Mouse (Mus musculus) G1E (cell line): ENCODE measurements around the gene Urgcp. TPM values are rescaled to one million over a fixed set of nuclear protein-coding genes. Genes with fewer than 3 reads are reported as not detected.

Experiments
- ATAC-seq: 2 replicates; pipeline ENCODE4 v1.8.0; 2016; ENCODE audit warnings: mild to moderate bottlenecking; ENCODE audit not compliant: insufficient number of reproducible peaks, poor library complexity, low FRiP score, severe bottlenecking; ENCODE audit errors: extremely low read depth
- DNase-seq: peaks from one replicate; pipeline ENCODE4 v3.0.0; 2012; ENCODE audit warnings: low spot score
- H3K27me3 ChIP-seq: 2 replicates; pipeline ENCODE4 v1.6.1; 2012; ENCODE audit warnings: mild to moderate bottlenecking, low read length, inconsistent platforms; ENCODE audit not compliant: insufficient read depth
- H3K36me3 ChIP-seq: replicated peaks from 2 replicates; pipeline ENCODE3; 2012; ENCODE audit warnings: mild to moderate bottlenecking, inconsistent platforms
- H3K4me1 ChIP-seq: 2 replicates; pipeline ENCODE4 v1.6.1; 2012; ENCODE audit warnings: low read depth, low read length, inconsistent platforms, mixed read lengths; ENCODE audit not compliant: insufficient read depth
- H3K4me3 ChIP-seq: 2 replicates; pipeline ENCODE4 v1.5.1; 2012; ENCODE audit warnings: low read depth, mild to moderate bottlenecking, inconsistent platforms, low read length, moderate library complexity, mixed read lengths
- H3K9me3 ChIP-seq: replicated peaks from 2 replicates; pipeline ENCODE4 v1.6.1; 2012; ENCODE audit warnings: inconsistent platforms
- CTCF ChIP-seq: IDR thresholded peaks from 2 replicates; pipeline ENCODE4 v1.5.1; 2012; ENCODE audit warnings: low read depth, low read length, inconsistent platforms, mixed read lengths
- GATA1 ChIP-seq: IDR thresholded peaks from 2 replicates; pipeline ENCODE4 v1.6.1; 2012; ENCODE audit warnings: borderline replicate concordance, low read length, inconsistent platforms, mixed read lengths
- GATA2 ChIP-seq: IDR thresholded peaks from 2 replicates; pipeline ENCODE4 v1.6.1; 2012; ENCODE audit warnings: low read depth, low read length, inconsistent platforms, borderline replicate concordance
- POLR2AphosphoS5 ChIP-seq: IDR thresholded peaks from 2 replicates; pipeline ENCODE4 v1.6.1; 2012; ENCODE audit warnings: low read depth, low read length, inconsistent platforms; ENCODE audit not compliant: insufficient replicate concordance
- TAL1 ChIP-seq: conservative IDR thresholded peaks from 2 replicates; pipeline ENCODE4 v1.6.1; 2012; ENCODE audit warnings: low read depth, low read length, inconsistent platforms, mixed read lengths
- polyA plus RNA-seq: library from polyadenylated mRNA; stranded (reverse); fragments of >175 nt; gene quantifications from 2 replicates; pipeline ENCODE4 v1.2.3, GENCODE M21; 2012
- total RNA-seq, 2 experiments: library from RNA; stranded (forward) in 1 of 2; stranded (reverse) in 1 of 2; fragments of 200-1000 nt in 1 of 2; fragments of >200 nt in 1 of 2; fragmentation: Nextera tagmentation in 1 of 2; gene quantifications; 2 replicates each; pipeline ENCODE4 v1.2.3; 2014 to 2017

The Urgcp gene
- total and polyA plus RNA-seq, 3 experiments = 6.8 to 8.9 (median 7.9) TPM

GRCm38 (mm10) chr11:5766019-5766418, 3.8 kb upstream of the Urgcp start:
- peaks cover 28% of the 10 kb centered on the region for H3K36me3 ChIP-seq
- H3K4me3 ChIP-seq = no peak overlapping the region
- TF ChIP-seq TAL1 (no peak), GATA2 (no peak), POLR2AphosphoS5 (no peak), GATA1 (no peak), CTCF (no peak)
- DNase-seq (no peak), ATAC-seq (no peak)
- no peaks in the 10 kb centered on the region for H3K27me3 ChIP-seq
- H3K9me3 ChIP-seq = no peaks in the 10 kb centered on the region
- H3K4me1 ChIP-seq = peaks cover 4% of the 10 kb centered on the region; the same call in 1 of the 2 replicates

DNA sequence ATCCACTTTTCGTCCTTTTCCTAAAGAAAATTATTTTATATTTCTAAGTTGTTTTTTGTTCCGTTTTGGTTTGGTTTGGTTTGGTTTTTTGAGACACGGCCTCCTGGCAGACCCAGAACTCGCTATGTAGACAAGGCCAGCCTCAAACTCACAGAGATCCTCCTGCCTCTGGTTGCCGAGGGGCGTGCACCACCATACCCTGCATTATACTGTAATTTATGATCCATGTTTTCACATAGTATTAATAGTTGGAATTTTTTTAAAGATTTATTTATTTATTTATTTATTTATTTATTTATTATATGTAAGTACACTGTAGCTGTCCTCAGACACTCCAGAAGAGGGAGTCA, 432 bp upstream of the Urgcp start:
- Histone ChIP-seq H3K4me3 (peak overlapping the region; percentile 82), H3K9me3 (no peaks in the 10 kb centered on the region), H3K4me1 (peaks cover 20% of the 10 kb centered on the region), H3K27me3 (no peaks in the 10 kb centered on the region), H3K36me3 (peaks cover 24% of the 10 kb centered on the region)
- no peak for ATAC-seq
- TF ChIP-seq GATA2 (no peak), GATA1 (no peak), TAL1 (no peak), CTCF (no peak), POLR2AphosphoS5 (no peak)
- no peak for DNase-seq

GRCm38 (mm10) chr11:5753755-5754154, 8.4 kb downstream of the Urgcp start:
- peaks cover 5% of the 10 kb centered on the region; the same call in 1 of the 2 replicates for H3K4me1 ChIP-seq
- no peaks in the 10 kb centered on the region for H3K27me3 ChIP-seq
- ATAC-seq = no peak
- H3K4me3 ChIP-seq = no peak overlapping the region
- H3K36me3 ChIP-seq = peaks cover 30% of the 10 kb centered on the region
- no peak for DNase-seq
- TF ChIP-seq TAL1 (no peak), POLR2AphosphoS5 (no peak), GATA1 (no peak), GATA2 (no peak), CTCF (no peak)
- peaks cover 9% of the 10 kb centered on the region for H3K9me3 ChIP-seq

- TF ChIP-seq POLR2AphosphoS5 (no peak), GATA1 (no peak), TAL1 (no peak)
- no peaks in the 10 kb centered on the region; the same call in 1 of the 2 replicates for H3K27me3 ChIP-seq
- ATAC-seq (no peak), DNase-seq (no peak)
- no peaks in the 10 kb centered on the region for H3K36me3 ChIP-seq
- no peaks in the 10 kb centered on the region for H3K9me3 ChIP-seq
- H3K4me3 ChIP-seq = no peak overlapping the region
- H3K4me1 ChIP-seq = peaks cover 17% of the 10 kb centered on the region
These were observed 17.2 kb downstream of the Urgcp start for GRCm38 (mm10) chr11:5744951-5745350.

- H3K36me3 ChIP-seq = peaks cover 10% of the 10 kb centered on the region
- TF ChIP-seq CTCF = no peak
- TF ChIP-seq TAL1 = no peak
- no peak for TF ChIP-seq GATA2
- TF ChIP-seq POLR2AphosphoS5 = no peak
- no peak for TF ChIP-seq GATA1
- no peak for ATAC-seq
- no peaks in the 10 kb centered on the region for H3K9me3 ChIP-seq
- no peaks in the 10 kb centered on the region; the same call in 1 of the 2 replicates for H3K27me3 ChIP-seq
- no peak overlapping the region for H3K4me3 ChIP-seq
- H3K4me1 ChIP-seq = peaks cover 24% of the 10 kb centered on the region
- no peak for DNase-seq
These were observed 20.1 kb downstream of the Urgcp start for GRCm38 (mm10) chr11:5742106-5742505.

DNA sequence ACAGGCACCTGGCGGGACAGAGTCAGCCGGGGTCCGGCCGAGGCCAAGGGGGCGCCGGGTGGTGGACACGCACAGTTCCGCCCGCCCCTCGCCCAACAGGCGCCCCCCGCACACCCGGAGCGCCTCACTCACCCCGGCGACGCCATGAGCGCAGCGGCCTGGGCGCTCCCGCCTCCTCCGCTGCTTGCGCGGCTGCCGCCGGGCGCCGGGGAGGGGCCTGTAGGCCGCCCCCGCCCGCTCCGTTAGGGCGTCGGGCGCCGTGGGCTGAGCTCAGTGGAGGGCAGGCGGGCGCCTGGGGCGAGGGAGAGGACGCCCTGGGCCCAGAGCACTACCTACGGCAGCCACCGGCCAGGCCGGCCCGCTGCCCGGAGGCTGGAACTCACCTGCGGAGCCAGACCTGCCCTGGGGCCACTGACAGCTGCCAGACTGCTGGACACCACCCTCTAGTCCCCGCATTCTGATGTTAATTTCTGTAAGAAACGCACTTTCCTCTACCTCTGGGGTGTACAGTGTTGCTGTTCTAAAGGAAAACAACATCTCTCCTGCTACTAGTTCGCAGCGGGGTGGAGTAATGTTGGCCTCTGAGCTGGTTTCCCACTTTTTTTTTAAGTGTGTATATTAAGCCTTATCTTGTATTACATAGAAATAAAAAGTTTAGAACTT, 21.1 kb downstream of the Urgcp start:
- Histone ChIP-seq H3K4me1 (peaks cover 25% of the 10 kb centered on the region), H3K9me3 (no peaks in the 10 kb centered on the region), H3K4me3 (peak overlapping the region; percentile 90), H3K36me3 (peaks cover 12% of the 10 kb centered on the region), H3K27me3 (no peaks in the 10 kb centered on the region; the same call in 1 of the 2 replicates)
- TF ChIP-seq GATA1 = no peak
- TF ChIP-seq TAL1 = no peak
- TF ChIP-seq GATA2 = no peak
- TF ChIP-seq POLR2AphosphoS5 = no peak
- no peak for TF ChIP-seq CTCF
- ATAC-seq (peak; percentile 68), DNase-seq (peak; percentile 85)

DNA sequence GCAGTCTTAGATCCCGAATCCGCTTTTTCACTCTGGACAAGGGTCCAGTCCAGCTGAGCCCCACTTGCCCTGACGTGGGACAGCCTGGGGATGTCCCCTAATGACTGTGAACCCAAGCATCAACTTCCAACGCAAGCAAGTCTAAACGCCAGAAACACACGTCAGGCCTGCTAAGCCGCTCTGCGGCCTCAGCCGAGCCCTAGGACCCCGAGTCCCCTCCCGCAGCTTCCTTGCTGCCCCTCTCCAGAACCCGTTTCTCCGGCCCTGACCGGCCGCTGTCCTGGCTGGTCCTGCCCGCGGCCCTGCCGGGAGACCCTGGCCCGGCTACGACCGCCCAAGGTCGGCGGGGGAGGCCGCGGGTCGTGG, 21.6 kb downstream of the Urgcp start:
- Histone ChIP-seq H3K36me3 (peaks cover 12% of the 10 kb centered on the region), H3K27me3 (no peaks in the 10 kb centered on the region; the same call in 1 of the 2 replicates), H3K9me3 (no peaks in the 10 kb centered on the region), H3K4me1 (peaks cover 25% of the 10 kb centered on the region), H3K4me3 (peak overlapping the region; percentile 90)
- ATAC-seq = no peak
- TF ChIP-seq GATA2 (no peak), GATA1 (no peak), TAL1 (no peak), POLR2AphosphoS5 (no peak), CTCF (no peak)
- peak; percentile 18 for DNase-seq
